Mouse (Mus musculus) fat pad, adult 2 months (tissue): ENCODE results near the gene Lrrc9.
A peak's percentile ranks its signal among the peaks of the same experiment; 100 is the strongest.

Experiments
- DNase-seq: peaks from one replicate; pipeline ENCODE4 v3.0.0-alpha.2; 2011; ENCODE audit warnings: low read depth, low spot score; ENCODE audit errors: extremely low read depth

Lrrc9 gene

GRCm38 (mm10) chr12:72441839-72442576, at the start of gene Lrrc9:
TSS of gene Lrrc9 (plus strand) at chr12:72441866.
- DNase-seq, result no peak

GRCm38 (mm10) chr12:72393046-72393805, 48.4 kb upstream of the Lrrc9 start:
- no peak for DNase-seq

- no peak for DNase-seq
Measured at GRCm38 (mm10) chr12:72405031-72405430, 36.6 kb upstream of the Lrrc9 start.

- no peak for DNase-seq
Measured at GRCm38 (mm10) chr12:72407146-72407545, 34.5 kb upstream of the Lrrc9 start.

GRCm38 (mm10) chr12:72407721-72408110, 34.0 kb upstream of the Lrrc9 start:
- no peak for DNase-seq

GRCm38 (mm10) chr12:72408111-72408891, 33.4 kb upstream of the Lrrc9 start:
- no peak for DNase-seq

- DNase-seq, result no peak
Measured at GRCm38 (mm10) chr12:72408954-72409353, 32.7 kb upstream of the Lrrc9 start, which contains the start of gene Rtn1. TSS of gene Rtn1 (minus strand) at chr12:72409054.

GRCm38 (mm10) chr12:72417762-72418161, 23.9 kb upstream of the Lrrc9 start:
- DNase-seq, result no peak

GRCm38 (mm10) chr12:72422681-72423080, 19.0 kb upstream of the Lrrc9 start:
- DNase-seq, result no peak

- no peak for DNase-seq
Measured at GRCm38 (mm10) chr12:72427722-72428126, 13.9 kb upstream of the Lrrc9 start.

GRCm38 (mm10) chr12:72432209-72432608, 9.5 kb upstream of the Lrrc9 start:
- no peak for DNase-seq

GRCm38 (mm10) chr12:72433241-72433865, 8.3 kb upstream of the Lrrc9 start:
- no peak for DNase-seq

- DNase-seq, result no peak
Measured at GRCm38 (mm10) chr12:72437676-72438341, 3.9 kb upstream of the Lrrc9 start.

GRCm38 (mm10) chr12:72438961-72439480, 2.6 kb upstream of the Lrrc9 start:
- no peak for DNase-seq

- no peak for DNase-seq
Measured at GRCm38 (mm10) chr12:72453941-72454340, 12.3 kb downstream of the Lrrc9 start.

GRCm38 (mm10) chr12:72461191-72461893, 19.7 kb downstream of the Lrrc9 start:
- no peak for DNase-seq

- no peak for DNase-seq
Measured at GRCm38 (mm10) chr12:72461894-72462530, 20.3 kb downstream of the Lrrc9 start.

GRCm38 (mm10) chr12:72465826-72466501, 24.3 kb downstream of the Lrrc9 start:
- no peak for DNase-seq

GRCm38 (mm10) chr12:72467269-72467668, 25.6 kb downstream of the Lrrc9 start:
- peak; percentile 79 for DNase-seq
